ENCODE assay signal across 14 mouse cellular contexts in the genomic region with DNA sequence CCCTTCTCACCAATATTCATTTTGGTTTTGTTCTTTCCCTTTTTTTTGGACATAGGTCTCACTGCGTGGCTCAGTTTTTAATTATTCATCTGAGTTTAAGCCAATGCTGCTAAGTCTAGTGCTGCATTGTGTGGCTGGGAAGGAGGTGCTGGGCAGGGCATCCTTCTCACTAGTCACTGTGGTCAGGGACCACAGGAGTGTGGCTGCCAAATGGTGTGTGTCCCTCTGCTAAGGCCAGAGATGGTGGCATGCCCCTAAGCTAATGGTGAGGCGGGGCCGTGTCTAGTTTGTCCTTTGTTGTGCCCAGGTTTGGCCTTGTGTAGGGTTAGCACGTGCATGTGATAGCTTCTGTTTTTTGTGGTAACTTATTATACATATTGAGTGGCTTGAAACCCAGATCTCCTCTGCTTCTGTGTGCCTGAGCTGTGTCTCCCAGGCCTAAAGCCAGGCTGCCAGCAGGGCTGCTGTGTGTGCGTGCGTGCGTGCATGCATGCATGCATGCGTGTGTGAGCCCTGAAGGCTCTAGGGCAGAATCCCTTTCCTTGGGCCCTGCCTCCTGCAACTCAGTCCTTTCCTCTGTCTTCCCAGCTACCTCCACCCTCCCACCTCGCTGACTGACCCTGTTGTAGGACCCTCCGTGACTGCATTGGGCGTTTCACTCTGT. TPM values are rescaled to one million over a fixed set of nuclear protein-coding genes. Genes with fewer than 3 reads are reported as not detected.
DNase-seq lines count a peak whose midpoint lies in the region; ATAC-seq and TF ChIP-seq lines count a peak whose summit lies in the region.
"Had no signal": no experiment of that assay in that cellular context is flagged by ENCODE, and none has a peak within 500 bp of the region (broad histone marks: within the 10 kb centered on the region; RNA-seq: fewer than 3 reads in every experiment).

No protein-coding gene starts in this region.

- no peak for TF ChIP-seq EP300 in heart, postnatal 0 days (IDR thresholded peaks at IDR 0.05; ENCODE audit: low read depth)

- no peak overlapping the region for H3K4me2 ChIP-seq in heart, postnatal 0 days (ENCODE audit: low read depth, low read length)
- H3K4me2 ChIP-seq in neural tube, embryonic 15.5 days = no peak overlapping the region

- WGBS in cerebellum, adult 2 months = 25% methylated on average over 11 of the region's 11 CpGs
- 84% methylated on average over 11 of the region's 11 CpGs for WGBS in heart, postnatal 0 days
- WGBS in thymus, adult 2 months = 71% methylated on average over 11 of the region's 11 CpGs
- WGBS in neural tube, embryonic 15.5 days = 66% methylated on average over 11 of the region's 11 CpGs

- no peak overlapping the region for H3K4me3 ChIP-seq in cerebellum, adult 2 months (replicated peaks; ENCODE audit: insufficient read depth, low read depth, low read length)
- no peak overlapping the region for H3K4me3 ChIP-seq in heart, postnatal 0 days (ENCODE audit: low read depth, low read length)
- no peak overlapping the region for H3K4me3 ChIP-seq in thymus, adult 2 months (ENCODE audit: control insufficient read depth, insufficient read depth, low read length)
- no peak overlapping the region for H3K4me3 ChIP-seq in neural tube, embryonic 15.5 days (replicated peaks)

- DNase-seq in cerebellum, adult 2 months = peak in 1 of 2 experiments; percentile 40
- no peak for DNase-seq in heart, postnatal 0 days (ENCODE audit: low spot score)
- DNase-seq in heart, postnatal 14 days = no peak
- no peak for DNase-seq in thymus, adult 2 months
- no peak for DNase-seq in thymus, postnatal 4 days
- DNase-seq in adrenal gland, postnatal 14 days = no peak
- DNase-seq: adrenal gland, postnatal 25 days; gastrocnemius, postnatal 10 days; layer of hippocampus, postnatal 36 days; liver, postnatal 0 days had no signal

- no peaks in the 10 kb centered on the region for H3K27me3 ChIP-seq in cerebellum, adult 2 months (ENCODE audit: control insufficient read depth, insufficient read depth, low read length)
- H3K27me3 ChIP-seq in heart, postnatal 0 days (ENCODE audit: control insufficient read depth, insufficient read depth, low read length) = no peaks in the 10 kb centered on the region
- no peaks in the 10 kb centered on the region for H3K27me3 ChIP-seq in thymus, adult 2 months (ENCODE audit: control insufficient read depth, insufficient read depth, low read length)
- H3K27me3 ChIP-seq in neural tube, embryonic 15.5 days (replicated peaks) = no peaks in the 10 kb centered on the region
- H3K27me3 ChIP-seq: Patski had no signal

- peak overlapping the region; percentile 16 for H3K27ac ChIP-seq in cerebellum, adult 2 months (ENCODE audit: insufficient read depth, low read length)
- peak overlapping the region; percentile 20; the same call in 1 of the 2 replicates for H3K27ac ChIP-seq in heart, postnatal 0 days (ENCODE audit: low read depth)
- peak overlapping the region; percentile 6; the same call in 1 of the 2 replicates for H3K27ac ChIP-seq in thymus, adult 2 months (ENCODE audit: control insufficient read depth, insufficient read depth, low read length)
- peak overlapping the region; percentile 4; the same call in 1 of the 2 replicates for H3K27ac ChIP-seq in neural tube, embryonic 15.5 days (replicated peaks)

- peaks cover 74% of the 10 kb centered on the region for H3K4me1 ChIP-seq in cerebellum, adult 2 months (ENCODE audit: control insufficient read depth, insufficient read depth, low read length)
- H3K4me1 ChIP-seq in heart, postnatal 0 days (ENCODE audit: control insufficient read depth, insufficient read depth) = peaks cover 77% of the 10 kb centered on the region
- peaks cover 86% of the 10 kb centered on the region for H3K4me1 ChIP-seq in thymus, adult 2 months (replicated peaks; ENCODE audit: control insufficient read depth, insufficient read depth, low read length)
- H3K4me1 ChIP-seq in neural tube, embryonic 15.5 days = peaks cover 91% of the 10 kb centered on the region

- TF ChIP-seq POLR2A in cerebellum, adult 2 months (IDR thresholded peaks at IDR 0.05; ENCODE audit: borderline replicate concordance, insufficient read depth, low read length) = no peak
- TF ChIP-seq POLR2A in thymus, adult 2 months (IDR thresholded peaks at IDR 0.05; ENCODE audit: control insufficient read depth, extremely low read depth, insufficient read depth, low read length, poor library complexity) = no peak

- H3K9me3 ChIP-seq in heart, postnatal 0 days (replicated peaks; ENCODE audit: control insufficient read depth, low read length) = no peaks in the 10 kb centered on the region
- H3K9me3 ChIP-seq in neural tube, embryonic 15.5 days (replicated peaks) = no peaks in the 10 kb centered on the region

- no peak overlapping the region for H3K9ac ChIP-seq in heart, postnatal 0 days (replicated peaks; ENCODE audit: low read depth, low read length)
- no peak overlapping the region for H3K9ac ChIP-seq in neural tube, embryonic 15.5 days (replicated peaks)
- H3K9ac ChIP-seq: liver, postnatal 0 days had no signal

- TF ChIP-seq CTCF in cerebellum, adult 2 months (IDR thresholded peaks at IDR 0.05; ENCODE audit: borderline replicate concordance, insufficient read depth, low read depth, low read length) = no peak
- TF ChIP-seq CTCF in heart, postnatal 0 days (IDR thresholded peaks at IDR 0.05; ENCODE audit: low read depth) = no peak
- no peak for TF ChIP-seq CTCF in thymus, adult 2 months (IDR thresholded peaks at IDR 0.05; ENCODE audit: borderline replicate concordance, control insufficient read depth, extremely low read depth, insufficient read depth, low read length, poor library complexity)

- intact Hi-C loops in heart, postnatal 14 days (cut with DNase I) = no loop called here

- ATAC-seq in cerebellum, adult (ENCODE audit: insufficient number of reproducible peaks, low FRiP score, low TSS enrichment) = no peak
- ATAC-seq in heart, postnatal 0 days (ENCODE audit: insufficient read depth, low read depth) = no peak
- ATAC-seq in neural tube, embryonic 15.5 days (ENCODE audit: low FRiP score) = no peak
- ATAC-seq: intestine, postnatal 0 days; liver, postnatal 0 days; Patski had no signal

- H3K36me3 ChIP-seq in heart, postnatal 0 days (replicated peaks; ENCODE audit: control insufficient read depth, insufficient read depth, low read length) = no peaks in the 10 kb centered on the region
- H3K36me3 ChIP-seq in thymus, adult 2 months (ENCODE audit: control insufficient read depth, insufficient read depth, low read length) = no peaks in the 10 kb centered on the region
- no peaks in the 10 kb centered on the region for H3K36me3 ChIP-seq in neural tube, embryonic 15.5 days

RNA-seq across cellular contexts. Expression of gene Prrc2b, which starts 26.6 kb away (rescaled TPM):
- 88.9 and 95.6 TPM in 2 replicates for polyA plus RNA-seq in cerebellum, adult 2 months (2012; rRNA removed)
- total RNA-seq in heart, postnatal 0 days (2014; rRNA removed; ENCODE audit: low replicate concordance) = 66.5 and 74.1 TPM in 2 replicates
- 16.1 and 19.5 TPM in 2 replicates for polyA plus RNA-seq in heart, postnatal 0 days (2015; fragmentation: Nextera tagmentation; extraction: Ambion mirVana)
- 100 to 1,000 TPM in 1 of 2 experiments, 10 to 100 TPM in 1; 92.9 to 101 TPM for total RNA-seq in heart, postnatal 14 days (2021)
- 104 and 134 TPM in 2 replicates for polyA plus RNA-seq in thymus, adult 2 months (2012; rRNA removed)
- polyA plus RNA-seq in neural tube, embryonic 15.5 days (2015; fragmentation: Nextera tagmentation; extraction: Ambion mirVana) = 56.6 and 59.9 TPM in 2 replicates
- total RNA-seq in adrenal gland, postnatal 14 days (2021) = 86.4 and 91.3 TPM in 2 replicates

RNA-seq across cellular contexts. Expression of gene Pomt1, which starts 58.9 kb away (rescaled TPM):
- 23.1 and 23.9 TPM in 2 replicates for polyA plus RNA-seq in cerebellum, adult 2 months (2012; rRNA removed)
- 19.8 and 21.4 TPM in 2 replicates for total RNA-seq in heart, postnatal 0 days (2014; rRNA removed; ENCODE audit: low replicate concordance)
- polyA plus RNA-seq in heart, postnatal 0 days (2015; fragmentation: Nextera tagmentation; extraction: Ambion mirVana) = 6.7 and 7.4 TPM in 2 replicates
- 10 to 100 TPM; 11.7 to 13.4 TPM for total RNA-seq in heart, postnatal 14 days (2021)
- polyA plus RNA-seq in thymus, adult 2 months (2012; rRNA removed) = 36.4 and 42.1 TPM in 2 replicates
- polyA plus RNA-seq in neural tube, embryonic 15.5 days (2015; fragmentation: Nextera tagmentation; extraction: Ambion mirVana) = 30.7 and 30.9 TPM in 2 replicates
- total RNA-seq in adrenal gland, postnatal 14 days (2021) = 29.2 and 32.4 TPM in 2 replicates
